Mouse (Mus musculus) left cerebral cortex, adult 9 months (tissue): ENCODE measurements at regions not wholly inside any gene's neighbourhood (a gene's known extent, or its start where the extent isn't known, plus 50 kb on each side); places are given as distances from the start of the nearest gene placed in this dataset.

Experiments
- DNase-seq, 2 experiments: peaks; one replicate each; pipeline ENCODE4 v3.0.0; 2022; ENCODE audit warnings: low spot score in 2 of 2

- peak; percentile 58 to 60 for DNase-seq
Measured at GRCm38 (mm10) chr14:83638306-83638705, 805.1 kb upstream of the Pcdh17 start.

GRCm38 (mm10) chr14:83639813-83640481, 803.4 kb upstream of the Pcdh17 start:
- DNase-seq = no peak

GRCm38 (mm10) chr14:83648643-83649042, 794.7 kb upstream of the Pcdh17 start:
- no peak for DNase-seq

- DNase-seq = no peak
Measured at GRCm38 (mm10) chr14:83664065-83664464, 779.3 kb upstream of the Pcdh17 start.
